Mouse (Mus musculus) hindbrain, embryonic 12.5 days (tissue): Measurements from ENCODE around the gene Dip2c. TPM values are rescaled to one million over a fixed set of nuclear protein-coding genes. Genes with fewer than 3 reads are reported as not detected.
A peak's percentile ranks its signal among the peaks of the same experiment; 100 is the strongest.

Experiments
- ATAC-seq: fragments of 200-750 bp; cut with Nextera tagmentation; 2 replicates; pipeline ENCODE4 v1.8.0; 2017; ENCODE audit warnings: moderate TSS enrichment; ENCODE audit not compliant: low FRiP score
- H3K27ac ChIP-seq: fragments of 300-500 bp; sonication (generic); 2 replicates; pipeline ENCODE4 v1.5.1; 2016; ENCODE audit warnings: mild to moderate bottlenecking
- H3K27me3 ChIP-seq: fragments of 300-500 bp; sonication (generic); 2 replicates; pipeline ENCODE4 v1.6.1; 2016; ENCODE audit warnings: mild to moderate bottlenecking
- H3K36me3 ChIP-seq: fragments of 300-500 bp; sonication (generic); 2 replicates; pipeline ENCODE4 v1.6.1; 2016; ENCODE audit warnings: mild to moderate bottlenecking
- H3K4me1 ChIP-seq: fragments of 300-500 bp; sonication (generic); 2 replicates; pipeline ENCODE4 v1.6.1; 2016
- H3K4me2 ChIP-seq: fragments of 300-500 bp; sonication (generic); replicated peaks from 2 replicates; pipeline ENCODE4 v1.6.1; 2016; ENCODE audit warnings: mild to moderate bottlenecking
- H3K4me3 ChIP-seq: fragments of 300-500 bp; sonication (generic); 2 replicates; pipeline ENCODE4 v1.5.1; 2016; ENCODE audit warnings: mild to moderate bottlenecking
- H3K9ac ChIP-seq: fragments of 300-500 bp; sonication (generic); 2 replicates; pipeline ENCODE4 v1.6.1; 2016; ENCODE audit warnings: mild to moderate bottlenecking, moderate library complexity
- H3K9me3 ChIP-seq: fragments of 300-500 bp; sonication (generic); replicated peaks from 2 replicates; pipeline ENCODE4 v1.6.1; 2016; ENCODE audit warnings: mild to moderate bottlenecking
- WGBS: fragments of 180-500 bp; shearing (Covaris S2); methylation state at CpG from one replicate; pipeline ENCODE4 v1.1.7; 2016; 5-methylcytosine and 5-hydroxymethylcytosine counted together
- polyA plus RNA-seq: library from polyadenylated mRNA; unstranded; fragments of >200 nt; fragmentation: Nextera tagmentation; extraction: Ambion mirVana; gene quantifications from 2 replicates; pipeline ENCODE4 v1.2.1, GENCODE M21; 2016

The Dip2c gene
- polyA plus RNA-seq, 1 experiment from 2014 or later = 12.7 TPM

DNA sequence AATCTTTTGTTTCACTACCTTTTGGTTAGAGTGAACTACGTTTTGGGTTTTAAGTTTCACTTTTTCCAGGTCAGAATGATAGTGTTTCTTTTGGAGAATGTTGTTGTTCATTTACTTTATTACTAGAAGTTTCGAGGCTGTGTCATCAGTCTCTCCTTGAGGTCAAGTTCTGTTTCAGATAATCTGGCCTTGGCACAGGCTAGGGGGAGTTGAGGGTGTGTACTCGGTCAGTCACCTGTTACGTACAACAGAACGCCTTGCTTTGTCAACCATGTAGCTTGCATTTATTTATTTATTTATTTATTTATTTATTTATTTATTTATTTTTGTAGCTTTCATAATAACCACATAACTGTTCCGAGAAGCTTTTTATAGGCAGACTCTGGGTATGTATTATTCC is 20.0 kb downstream of the Dip2c start:
- no peak overlapping the region for H3K27ac ChIP-seq
- H3K9me3 ChIP-seq = no peaks in the 10 kb centered on the region
- H3K4me1 ChIP-seq = 0 out of 2 replicates have a peak, but pooled peaks cover 2% of the 10 kb centered on the region
- H3K4me3 ChIP-seq = no peak overlapping the region
- H3K27me3 ChIP-seq = no peaks in the 10 kb centered on the region
- no peak overlapping the region for H3K4me2 ChIP-seq
- WGBS = 87% methylated on average over 6 of the region's 6 CpGs
- no peaks in the 10 kb centered on the region for H3K36me3 ChIP-seq
- ATAC-seq = no peak
- no peak overlapping the region for H3K9ac ChIP-seq

DNA sequence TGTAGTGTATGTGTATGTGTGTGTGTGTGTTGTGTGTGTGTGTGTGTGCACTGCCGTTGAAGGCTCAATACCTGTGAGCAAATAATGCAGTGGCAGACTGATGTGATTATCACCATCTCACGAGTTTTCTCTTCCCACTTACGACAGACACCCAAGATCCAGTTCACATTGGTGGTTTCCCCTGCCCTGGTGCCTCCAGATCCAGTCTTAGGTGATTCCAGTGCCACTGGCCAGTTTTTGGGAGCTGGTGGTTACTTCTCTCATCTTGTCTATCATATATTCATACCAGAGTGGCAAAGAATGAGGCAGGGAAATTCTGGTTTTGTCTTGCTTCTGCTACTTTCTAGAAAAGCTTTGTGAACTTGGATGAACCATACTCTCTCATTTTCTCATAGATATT is 20.9 kb downstream of the Dip2c start:
- no peak overlapping the region for H3K27ac ChIP-seq
- H3K4me3 ChIP-seq = no peak overlapping the region
- no peak for ATAC-seq
- 76% methylated on average over 3 of the region's 3 CpGs for WGBS
- no peaks in the 10 kb centered on the region for H3K27me3 ChIP-seq
- H3K4me2 ChIP-seq = no peak overlapping the region
- H3K9me3 ChIP-seq = no peaks in the 10 kb centered on the region
- H3K4me1 ChIP-seq = 0 out of 2 replicates have a peak, but pooled peaks cover 2% of the 10 kb centered on the region
- no peak overlapping the region for H3K9ac ChIP-seq
- no peaks in the 10 kb centered on the region for H3K36me3 ChIP-seq

DNA sequence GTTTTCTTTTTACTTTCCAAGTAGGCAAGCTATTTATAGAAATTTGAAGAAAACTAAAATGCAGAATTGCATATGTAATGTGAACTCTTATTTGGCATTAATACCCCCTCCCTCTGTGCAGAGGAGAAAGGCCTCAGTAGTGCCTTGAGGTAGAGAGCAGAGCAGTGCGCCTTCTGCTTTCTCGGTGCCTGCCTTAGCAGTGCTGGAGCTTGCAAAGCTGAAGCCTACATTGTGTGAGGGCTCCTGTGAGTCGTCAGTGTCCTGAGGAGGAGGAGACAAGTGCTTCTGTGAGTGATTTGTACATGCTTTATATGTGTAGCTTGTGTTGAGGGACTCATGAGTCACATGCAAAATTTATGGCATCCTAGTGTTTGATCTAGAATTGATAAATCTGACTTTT is 21.4 kb downstream of the Dip2c start:
- WGBS = 63% methylated on average over 3 of the region's 3 CpGs
- ATAC-seq = no peak
- no peaks in the 10 kb centered on the region for H3K27me3 ChIP-seq
- H3K4me2 ChIP-seq = no peak overlapping the region
- 0 out of 2 replicates have a peak, but pooled peaks cover 2% of the 10 kb centered on the region for H3K4me1 ChIP-seq
- H3K36me3 ChIP-seq = no peaks in the 10 kb centered on the region
- H3K27ac ChIP-seq = no peak overlapping the region
- H3K9ac ChIP-seq = no peak overlapping the region
- no peaks in the 10 kb centered on the region for H3K9me3 ChIP-seq
- H3K4me3 ChIP-seq = no peak overlapping the region

GRCm38 (mm10) chr13:9299657-9300056 is 23.3 kb downstream of the Dip2c start:
- Histone ChIP-seq H3K4me3 (no peak overlapping the region), H3K9ac (no peak overlapping the region), H3K36me3 (no peaks in the 10 kb centered on the region), H3K27me3 (no peaks in the 10 kb centered on the region), H3K4me2 (no peak overlapping the region), H3K27ac (no peak overlapping the region), H3K4me1 (0 out of 2 replicates have a peak, but pooled peaks cover 2% of the 10 kb centered on the region), H3K9me3 (no peaks in the 10 kb centered on the region)
- WGBS = 86% methylated on average over 2 of the region's 2 CpGs
- ATAC-seq = no peak

DNA sequence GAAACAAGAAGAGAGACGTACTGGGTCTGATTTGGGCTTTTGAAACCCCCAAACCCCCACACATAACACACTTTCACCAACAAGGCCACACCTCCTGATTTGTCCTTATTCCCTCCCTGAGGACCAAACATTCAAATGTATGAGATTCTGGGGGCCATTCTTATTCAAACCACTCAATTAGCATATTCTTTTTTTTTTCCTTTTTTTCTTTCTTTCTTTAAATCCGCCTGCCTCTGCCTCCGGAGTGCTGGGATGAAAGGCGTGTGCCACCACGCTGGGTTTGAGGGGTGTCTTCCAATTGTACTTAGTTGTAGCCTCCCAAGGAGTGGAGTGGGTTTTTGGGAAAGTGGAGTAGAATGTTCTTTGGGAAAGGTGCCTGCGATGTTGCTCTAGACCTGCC is 32.5 kb downstream of the Dip2c start:
- no peak overlapping the region for H3K9ac ChIP-seq
- no peaks in the 10 kb centered on the region for H3K9me3 ChIP-seq
- no peaks in the 10 kb centered on the region for H3K27me3 ChIP-seq
- 54% methylated on average over 6 of the region's 6 CpGs for WGBS
- no peaks in the 10 kb centered on the region for H3K36me3 ChIP-seq
- no peak for ATAC-seq
- no peak overlapping the region for H3K27ac ChIP-seq
- H3K4me2 ChIP-seq = no peak overlapping the region
- peaks cover under 1% of the 10 kb centered on the region for H3K4me1 ChIP-seq
- H3K4me3 ChIP-seq = no peak overlapping the region

GRCm38 (mm10) chr13:9310806-9311205 is 34.5 kb downstream of the Dip2c start:
- ATAC-seq = no peak
- no peaks in the 10 kb centered on the region for H3K9me3 ChIP-seq
- WGBS = 100% methylated on average over 1 of the region's 1 CpGs
- H3K9ac ChIP-seq = no peak overlapping the region
- no peak overlapping the region for H3K4me2 ChIP-seq
- H3K27me3 ChIP-seq = no peaks in the 10 kb centered on the region
- H3K4me3 ChIP-seq = no peak overlapping the region
- H3K27ac ChIP-seq = no peak overlapping the region
- peaks cover 10% of the 10 kb centered on the region for H3K4me1 ChIP-seq
- no peaks in the 10 kb centered on the region for H3K36me3 ChIP-seq

DNA sequence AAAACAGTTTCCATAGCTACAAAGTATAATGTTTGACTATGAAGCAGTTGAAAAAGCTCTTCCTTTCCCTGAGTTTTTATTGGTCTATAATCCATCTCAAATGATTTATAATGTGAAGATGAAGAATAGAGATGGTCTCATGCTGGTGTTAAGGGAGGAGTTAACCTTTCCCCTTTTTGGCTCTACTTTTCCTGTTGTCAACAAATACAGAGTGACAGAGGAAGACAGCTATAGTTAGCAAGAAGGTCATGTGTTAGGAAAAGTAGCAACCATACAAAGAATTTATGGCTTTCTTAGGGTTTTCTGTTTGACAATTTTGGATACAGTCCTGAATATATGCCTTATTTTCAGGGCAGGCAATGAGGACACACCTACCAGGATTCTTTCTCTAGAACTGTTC is 36.6 kb downstream of the Dip2c start:
- H3K4me3 ChIP-seq = no peak overlapping the region
- no peaks in the 10 kb centered on the region for H3K9me3 ChIP-seq
- no peak overlapping the region for H3K4me2 ChIP-seq
- H3K4me1 ChIP-seq = peaks cover 10% of the 10 kb centered on the region
- ATAC-seq = no peak
- H3K27ac ChIP-seq = no peak overlapping the region
- no peak overlapping the region for H3K9ac ChIP-seq
- no peaks in the 10 kb centered on the region for H3K27me3 ChIP-seq
- H3K36me3 ChIP-seq = no peaks in the 10 kb centered on the region

DNA sequence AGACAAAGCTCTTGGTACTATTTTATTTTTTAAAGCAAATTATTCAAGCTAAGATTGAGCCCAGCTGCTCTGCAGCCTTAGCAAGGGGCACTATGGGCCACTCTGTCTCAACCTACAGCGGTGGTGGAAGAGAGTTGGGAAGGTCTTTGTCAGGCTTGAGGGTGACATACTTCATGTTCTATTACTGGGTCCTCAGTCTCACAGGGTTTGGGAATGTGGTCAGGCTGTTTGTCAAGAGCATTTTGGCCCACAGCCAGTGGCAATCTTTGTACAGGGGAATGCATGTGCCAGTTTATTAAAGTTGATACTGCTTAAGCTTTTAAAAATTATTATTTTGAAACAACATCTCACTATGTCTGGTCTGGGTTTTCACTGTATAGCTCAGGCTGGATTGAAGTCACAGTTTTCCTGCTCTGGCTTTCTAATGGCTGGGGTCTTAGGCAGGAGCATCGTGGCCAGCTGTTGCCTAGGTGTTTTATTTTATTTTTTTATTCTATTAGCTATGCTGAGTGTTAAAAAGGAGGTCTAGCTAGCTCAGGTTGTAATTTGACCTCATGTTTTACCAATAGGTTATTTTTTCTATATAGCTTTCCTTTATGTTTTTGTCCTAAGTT is 37.9 kb downstream of the Dip2c start:
- Histone ChIP-seq H3K4me1 (peaks cover 10% of the 10 kb centered on the region), H3K9me3 (no peaks in the 10 kb centered on the region), H3K9ac (no peak overlapping the region), H3K27me3 (no peaks in the 10 kb centered on the region), H3K27ac (no peak overlapping the region), H3K36me3 (no peaks in the 10 kb centered on the region), H3K4me3 (no peak overlapping the region), H3K4me2 (no peak overlapping the region)
- peak; percentile 58; the same call in 1 of the 2 replicates for ATAC-seq
- WGBS = 67% methylated on average over 2 of the region's 2 CpGs

DNA sequence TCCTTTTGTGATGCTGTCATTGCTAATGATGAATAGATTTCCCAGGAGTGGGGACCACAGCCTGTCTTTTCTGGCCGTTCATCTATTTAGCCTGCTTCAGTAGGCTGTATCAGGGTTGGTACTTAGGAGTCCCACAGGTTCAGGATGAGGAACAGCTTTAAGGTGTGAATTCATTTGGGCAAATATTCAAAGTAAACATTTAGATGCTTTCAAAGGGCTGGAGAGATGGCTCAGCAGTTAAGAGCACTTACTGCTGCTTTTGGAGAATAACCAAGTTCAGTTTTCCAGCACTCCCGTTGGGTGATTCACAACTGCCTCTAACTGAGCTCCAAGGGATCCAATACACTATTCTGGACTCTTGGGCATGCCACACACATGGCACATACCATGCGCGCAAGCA is 38.4 kb downstream of the Dip2c start:
- Histone ChIP-seq H3K36me3 (no peaks in the 10 kb centered on the region), H3K9ac (no peak overlapping the region), H3K27me3 (no peaks in the 10 kb centered on the region), H3K4me3 (no peak overlapping the region), H3K4me2 (no peak overlapping the region), H3K27ac (no peak overlapping the region), H3K4me1 (peaks cover 10% of the 10 kb centered on the region), H3K9me3 (no peaks in the 10 kb centered on the region)
- no peak for ATAC-seq
- 70% methylated on average over 4 of the region's 4 CpGs for WGBS

DNA sequence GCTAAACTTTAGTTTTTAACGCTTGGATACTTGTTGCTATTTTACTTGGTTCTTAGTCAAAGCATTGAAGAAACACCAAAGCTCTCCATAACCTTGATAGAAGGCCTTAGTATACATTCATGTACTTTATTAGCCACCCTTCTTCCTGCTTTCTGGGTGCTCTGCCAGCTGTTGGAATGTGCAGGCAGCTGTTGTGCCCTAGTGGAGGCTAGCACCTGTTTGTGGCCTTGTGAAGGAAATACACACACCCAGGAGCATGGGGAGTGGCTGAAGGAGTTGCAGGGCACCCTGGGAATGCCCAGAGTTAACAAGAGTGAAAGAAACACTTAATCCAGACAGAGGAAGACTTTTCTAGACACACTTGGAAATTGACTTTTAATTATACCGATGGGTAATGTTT is 43.4 kb downstream of the Dip2c start:
- H3K4me3 ChIP-seq = no peak overlapping the region
- WGBS = 91% methylated on average over 2 of the region's 2 CpGs
- ATAC-seq = no peak
- no peak overlapping the region for H3K4me2 ChIP-seq
- peaks cover 1% of the 10 kb centered on the region; the same call in 1 of the 2 replicates for H3K4me1 ChIP-seq
- H3K27ac ChIP-seq = no peak overlapping the region
- no peaks in the 10 kb centered on the region for H3K9me3 ChIP-seq
- H3K36me3 ChIP-seq = no peaks in the 10 kb centered on the region
- no peak overlapping the region for H3K9ac ChIP-seq
- no peaks in the 10 kb centered on the region for H3K27me3 ChIP-seq

GRCm38 (mm10) chr13:9325262-9325661 is 48.9 kb downstream of the Dip2c start:
- Histone ChIP-seq H3K9ac (no peak overlapping the region), H3K4me3 (no peak overlapping the region), H3K27ac (no peak overlapping the region), H3K9me3 (no peaks in the 10 kb centered on the region), H3K36me3 (no peaks in the 10 kb centered on the region), H3K27me3 (no peaks in the 10 kb centered on the region), H3K4me1 (peaks cover 7% of the 10 kb centered on the region), H3K4me2 (no peak overlapping the region)
- WGBS = 89% methylated on average over 1 of the region's 1 CpGs
- no peak for ATAC-seq

- peak; percentile 58 for ATAC-seq
- H3K27me3 ChIP-seq = no peaks in the 10 kb centered on the region
- no peak overlapping the region for H3K9ac ChIP-seq
- H3K36me3 ChIP-seq = no peaks in the 10 kb centered on the region
- peak overlapping the region; percentile 35; the same call in 1 of the 2 replicates for H3K27ac ChIP-seq
- H3K4me1 ChIP-seq = peaks cover 7% of the 10 kb centered on the region
- no peak overlapping the region for H3K4me2 ChIP-seq
- no peaks in the 10 kb centered on the region for H3K9me3 ChIP-seq
- WGBS = 39% methylated on average over 1 of the region's 1 CpGs
- H3K4me3 ChIP-seq = no peak overlapping the region
Observed at GRCm38 (mm10) chr13:9329307-9329915, 53.1 kb downstream of the Dip2c start.

- Histone ChIP-seq H3K27me3 (no peaks in the 10 kb centered on the region), H3K9me3 (no peaks in the 10 kb centered on the region), H3K4me2 (no peak overlapping the region), H3K27ac (no peak overlapping the region), H3K9ac (no peak overlapping the region), H3K36me3 (no peaks in the 10 kb centered on the region), H3K4me1 (peaks cover 7% of the 10 kb centered on the region), H3K4me3 (no peak overlapping the region)
- no peak for ATAC-seq
Observed at GRCm38 (mm10) chr13:9333187-9333586, 56.9 kb downstream of the Dip2c start.
